Mouse (Mus musculus): Measurements from ENCODE around the gene Ninl.

DNA sequence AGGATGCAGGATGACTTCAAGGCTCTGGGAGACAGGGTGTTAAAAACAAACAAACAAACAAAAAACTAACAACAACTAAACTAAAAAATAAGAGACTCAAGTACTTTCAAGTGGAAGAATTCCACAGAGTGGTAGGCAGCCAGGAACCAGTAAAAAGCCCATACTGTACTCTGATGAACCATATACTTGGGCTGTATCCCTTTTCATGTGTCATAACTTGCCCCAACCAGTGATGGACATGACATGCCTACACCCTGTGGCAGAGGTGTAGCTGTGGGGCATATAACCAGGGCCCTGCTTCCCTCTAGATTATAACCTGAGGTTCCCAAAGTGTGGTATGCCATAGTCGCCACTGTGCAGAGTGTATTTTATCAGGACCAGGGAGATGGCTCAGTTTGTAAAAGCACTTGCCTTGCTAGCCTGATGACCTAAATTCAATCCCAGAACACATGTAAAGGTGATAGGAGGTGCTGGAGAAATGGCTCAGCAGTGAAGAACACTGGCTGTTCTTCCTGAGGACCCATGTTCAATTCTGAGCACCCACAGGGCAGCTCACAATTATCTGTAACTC, 29.6 kb downstream of the Ninl start:
- TF ChIP-seq GATA1 (IDR thresholded peaks at IDR 0.05; ENCODE audit: borderline replicate concordance, low read length) (no peak), FLI1 (IDR thresholded peaks at IDR 0.05; ENCODE audit: low read length) (no peak)

Measured in megakaryocyte, embryonic 14.5 days (primary cell).